Mouse (Mus musculus) embryonic facial prominence, embryonic 12.5 days (tissue): ENCODE results near the gene Ankrd61. TPM values are rescaled to one million over a fixed set of nuclear protein-coding genes. Genes with fewer than 3 reads are reported as not detected.

ENCODE experiments used
- ATAC-seq: fragments of 200-750 bp; cut with Nextera tagmentation; 2 replicates; pipeline ENCODE4 v1.8.0; 2017; ENCODE audit not compliant: insufficient number of reproducible peaks, insufficient read depth, low FRiP score, low TSS enrichment
- H3K27ac ChIP-seq: fragments of 300-500 bp; sonication (generic); 2 replicates; pipeline ENCODE4 v1.5.1; 2016; ENCODE audit warnings: mild to moderate bottlenecking
- H3K27me3 ChIP-seq: fragments of 300-500 bp; sonication (generic); 2 replicates; pipeline ENCODE4 v1.6.1; 2016; ENCODE audit warnings: mild to moderate bottlenecking, moderate library complexity
- H3K36me3 ChIP-seq: fragments of 300-500 bp; sonication (generic); 2 replicates; pipeline ENCODE4 v1.6.1; 2016; ENCODE audit warnings: mild to moderate bottlenecking
- H3K4me1 ChIP-seq: fragments of 300-500 bp; sonication (generic); 2 replicates; pipeline ENCODE4 v1.6.1; 2016
- H3K4me2 ChIP-seq: fragments of 300-500 bp; sonication (generic); replicated peaks from 2 replicates; pipeline ENCODE4 v1.6.1; 2016; ENCODE audit warnings: mild to moderate bottlenecking, moderate library complexity
- H3K4me3 ChIP-seq: fragments of 300-500 bp; sonication (generic); 2 replicates; pipeline ENCODE4 v1.5.1; 2016; ENCODE audit warnings: mild to moderate bottlenecking
- H3K9ac ChIP-seq: fragments of 300-500 bp; sonication (generic); 2 replicates; pipeline ENCODE4 v1.6.1; 2016; ENCODE audit warnings: mild to moderate bottlenecking, moderate library complexity
- H3K9me3 ChIP-seq: fragments of 300-500 bp; sonication (generic); 2 replicates; pipeline ENCODE4 v1.6.1; 2016; ENCODE audit warnings: mild to moderate bottlenecking, moderate library complexity
- WGBS: fragments of 180-500 bp; shearing (Covaris S2); methylation state at CpG from one replicate; pipeline ENCODE4 v1.1.7; 2016; 5-methylcytosine and 5-hydroxymethylcytosine counted together
- polyA plus RNA-seq: library from polyadenylated mRNA; unstranded; fragments of >200 nt; fragmentation: Nextera tagmentation; extraction: Ambion mirVana; gene quantifications from 2 replicates; pipeline ENCODE4 v1.2.1, GENCODE M21; 2016

Ankrd61 gene
- polyA plus RNA-seq, 1 experiment from 2014 or later: 0.36 TPM

- ATAC-seq: no peak
- H3K4me1 ChIP-seq: no peaks in the 10 kb centered on the region
- 86% methylated on average over 6 of the region's 6 CpGs for WGBS
- H3K27ac ChIP-seq: no peak overlapping the region
- no peaks in the 10 kb centered on the region for H3K27me3 ChIP-seq
- no peaks in the 10 kb centered on the region for H3K9me3 ChIP-seq
- H3K4me2 ChIP-seq: no peak overlapping the region
- no peak overlapping the region for H3K9ac ChIP-seq
- H3K36me3 ChIP-seq: peaks cover 75% of the 10 kb centered on the region
- no peak overlapping the region for H3K4me3 ChIP-seq
Observed at GRCm38 (mm10) chr5:143924781-143925452, 27.4 kb upstream of the Ankrd61 start.

- Histone ChIP-seq H3K4me1 (no peaks in the 10 kb centered on the region), H3K4me3 (no peak overlapping the region), H3K4me2 (no peak overlapping the region), H3K36me3 (peaks cover 51% of the 10 kb centered on the region), H3K27me3 (no peaks in the 10 kb centered on the region), H3K9ac (no peak overlapping the region), H3K27ac (no peak overlapping the region), H3K9me3 (no peaks in the 10 kb centered on the region)
- 94% methylated on average over 3 of the region's 3 CpGs for WGBS
- no peak for ATAC-seq
Observed at GRCm38 (mm10) chr5:143918120-143918519, 20.6 kb upstream of the Ankrd61 start.

GRCm38 (mm10) chr5:143917418-143917817 is 19.9 kb upstream of the Ankrd61 start:
- H3K4me2 ChIP-seq: no peak overlapping the region
- ATAC-seq: no peak
- H3K9ac ChIP-seq: no peak overlapping the region
- no peak overlapping the region for H3K4me3 ChIP-seq
- H3K27ac ChIP-seq: no peak overlapping the region
- no peaks in the 10 kb centered on the region for H3K9me3 ChIP-seq
- peaks cover 48% of the 10 kb centered on the region for H3K36me3 ChIP-seq
- H3K27me3 ChIP-seq: no peaks in the 10 kb centered on the region
- 51% methylated on average over 5 of the region's 5 CpGs for whole genome bisulfite sequencing
- no peaks in the 10 kb centered on the region for H3K4me1 ChIP-seq

GRCm38 (mm10) chr5:143916221-143916620 is 18.7 kb upstream of the Ankrd61 start:
- no peaks in the 10 kb centered on the region for H3K27me3 ChIP-seq

GRCm38 (mm10) chr5:143909417-143910400 is 12.2 kb upstream of the Ankrd61 start, which contains the start of the genes Aimp2 and Pms2:
Aimp2 (minus strand) TSS chr5:143909847.
Pms2 (plus strand) TSS chr5:143909964.
- Histone ChIP-seq H3K36me3 (peaks cover 13% of the 10 kb centered on the region), H3K27me3 (no peaks in the 10 kb centered on the region), H3K9me3 (no peaks in the 10 kb centered on the region), H3K4me2 (peak within 1 kb of the TSS; percentile 76), H3K9ac (peak within 1 kb of the TSS; percentile 64), H3K4me1 (peaks cover 18% of the 10 kb centered on the region), H3K27ac (peak within 1 kb of the TSS; percentile 78), H3K4me3 (peak within 1 kb of the TSS; percentile 79)
- WGBS: under 1% methylated on average over 70 of the region's 70 CpGs
- ATAC-seq: peak; percentile 98

More at GRCm38 (mm10) chr5:143916221-143916620, 18.7 kb upstream of the Ankrd61 start:
- H3K4me3 ChIP-seq: no peak overlapping the region
- no peaks in the 10 kb centered on the region for H3K4me1 ChIP-seq
- H3K27ac ChIP-seq: no peak overlapping the region
- H3K9ac ChIP-seq: no peak overlapping the region
- 90% methylated on average over 9 of the region's 9 CpGs for WGBS
- H3K9me3 ChIP-seq: no peaks in the 10 kb centered on the region
- H3K36me3 ChIP-seq: peaks cover 40% of the 10 kb centered on the region
- no peak for ATAC-seq
- no peak overlapping the region for H3K4me2 ChIP-seq

- peak overlapping the region; percentile 63 for H3K9ac ChIP-seq
- H3K36me3 ChIP-seq: peaks cover 21% of the 10 kb centered on the region
- peaks cover 18% of the 10 kb centered on the region for H3K4me1 ChIP-seq
- no peak for ATAC-seq
- H3K4me2 ChIP-seq: peak overlapping the region; percentile 76
- 2% methylated on average over 9 of the region's 9 CpGs for WGBS
- peak overlapping the region; percentile 78 for H3K27ac ChIP-seq
- H3K9me3 ChIP-seq: no peaks in the 10 kb centered on the region
- no peaks in the 10 kb centered on the region for H3K27me3 ChIP-seq
- peak overlapping the region; percentile 79 for H3K4me3 ChIP-seq
Observed at GRCm38 (mm10) chr5:143908926-143909325, 11.4 kb upstream of the Ankrd61 start.

- H3K27me3 ChIP-seq: no peaks in the 10 kb centered on the region
- no peak for ATAC-seq
- H3K36me3 ChIP-seq: peaks cover 43% of the 10 kb centered on the region
- WGBS: 87% methylated on average over 8 of the region's 8 CpGs
- peaks cover 18% of the 10 kb centered on the region for H3K4me1 ChIP-seq
- H3K9me3 ChIP-seq: no peaks in the 10 kb centered on the region
- H3K4me2 ChIP-seq: no peak overlapping the region
- no peak overlapping the region for H3K9ac ChIP-seq
- no peak overlapping the region for H3K27ac ChIP-seq
- H3K4me3 ChIP-seq: no peak overlapping the region
Observed at GRCm38 (mm10) chr5:143906429-143906828, 8.9 kb upstream of the Ankrd61 start.

- H3K9ac ChIP-seq: no peak overlapping the region
- no peak overlapping the region for H3K4me2 ChIP-seq
- no peak overlapping the region for H3K27ac ChIP-seq
- H3K9me3 ChIP-seq: no peaks in the 10 kb centered on the region
- H3K4me1 ChIP-seq: peaks cover 9% of the 10 kb centered on the region; the same call in 1 of the 2 replicates
- peaks cover 65% of the 10 kb centered on the region for H3K36me3 ChIP-seq
- ATAC-seq: no peak
- 91% methylated on average over 4 of the region's 4 CpGs for WGBS
- no peaks in the 10 kb centered on the region for H3K27me3 ChIP-seq
- no peak overlapping the region for H3K4me3 ChIP-seq
Observed at GRCm38 (mm10) chr5:143903813-143904212, 6.3 kb upstream of the Ankrd61 start.

GRCm38 (mm10) chr5:143902111-143902510 is 4.6 kb upstream of the Ankrd61 start:
- Histone ChIP-seq H3K36me3 (peaks cover 81% of the 10 kb centered on the region), H3K4me1 (no peaks in the 10 kb centered on the region), H3K4me2 (no peak overlapping the region), H3K9me3 (no peaks in the 10 kb centered on the region), H3K27me3 (no peaks in the 10 kb centered on the region), H3K27ac (no peak overlapping the region), H3K9ac (no peak overlapping the region), H3K4me3 (no peak overlapping the region)
- 90% methylated on average over 3 of the region's 3 CpGs for WGBS
- ATAC-seq: no peak

GRCm38 (mm10) chr5:143893396-143893795 is 4.1 kb downstream of the Ankrd61 start:
- peaks cover 46% of the 10 kb centered on the region for H3K36me3 ChIP-seq
- no peaks in the 10 kb centered on the region for H3K27me3 ChIP-seq
- ATAC-seq: no peak
- no peaks in the 10 kb centered on the region for H3K4me1 ChIP-seq
- 77% methylated on average over 5 of the region's 5 CpGs for WGBS
- no peak overlapping the region for H3K4me3 ChIP-seq
- no peak overlapping the region for H3K27ac ChIP-seq
- H3K4me2 ChIP-seq: no peak overlapping the region
- no peak overlapping the region for H3K9ac ChIP-seq
- H3K9me3 ChIP-seq: no peaks in the 10 kb centered on the region

- H3K4me3 ChIP-seq: no peak overlapping the region
- H3K36me3 ChIP-seq: peaks cover 44% of the 10 kb centered on the region
- WGBS: 73% methylated on average over 9 of the region's 9 CpGs
Observed at GRCm38 (mm10) chr5:143892255-143892886, 5.1 kb downstream of the Ankrd61 start.

More at GRCm38 (mm10) chr5:143892255-143892886, 5.1 kb downstream of the Ankrd61 start:
- Histone ChIP-seq H3K27me3 (no peaks in the 10 kb centered on the region), H3K9ac (no peak overlapping the region), H3K9me3 (no peaks in the 10 kb centered on the region), H3K4me2 (no peak overlapping the region), H3K4me1 (no peaks in the 10 kb centered on the region), H3K27ac (no peak overlapping the region)
- ATAC-seq: no peak
